Mouse (Mus musculus) liver, adult 2 months (tissue): ENCODE data around the gene 4930404N11Rik.

Experiments
- CTCF ChIP-seq: fragments of 200-500 bp; IDR thresholded peaks from 2 replicates; pipeline ENCODE4 v1.5.1; 2011; ENCODE audit warnings: low read depth, low read length, control low read depth
- POLR2A ChIP-seq: fragments of 200-500 bp; IDR thresholded peaks from 2 replicates; pipeline ENCODE4 v1.6.1; 2011; ENCODE audit warnings: low read length, control low read depth; ENCODE audit not compliant: insufficient read depth; ENCODE audit errors: extremely low read depth

- TF ChIP-seq CTCF (no peak), POLR2A (no peak)
Observed at GRCm38 (mm10) chr10:81323791-81324530, 41.7 kb downstream of the 4930404N11Rik start.
